Mouse (Mus musculus) small intestine, adult 2 months (tissue): ENCODE results near the gene Foxp1. TPM values are rescaled to one million over a fixed set of nuclear protein-coding genes. Genes with fewer than 3 reads are reported as not detected.

Source experiments
- H3K27ac ChIP-seq: fragments of 200-500 bp; 2 replicates; pipeline ENCODE4 v1.5.1; 2012; ENCODE audit warnings: low read depth, low read length, control low read depth, inconsistent platforms; ENCODE audit not compliant: insufficient read depth
- H3K27me3 ChIP-seq: fragments of 200-500 bp; 2 replicates; pipeline ENCODE4 v1.6.1; 2012; ENCODE audit warnings: mild to moderate bottlenecking, moderate library complexity, low read length, inconsistent platforms; ENCODE audit not compliant: control insufficient read depth, insufficient read depth
- H3K36me3 ChIP-seq: fragments of 200-500 bp; 2 replicates; pipeline ENCODE4 v1.6.1; 2012; ENCODE audit warnings: mild to moderate bottlenecking, low read length, control low read depth, inconsistent platforms; ENCODE audit not compliant: control insufficient read depth, insufficient read depth
- H3K4me1 ChIP-seq: fragments of 200-500 bp; 2 replicates; pipeline ENCODE4 v1.6.1; 2012; ENCODE audit warnings: low read length, inconsistent platforms, mixed read lengths; ENCODE audit not compliant: control insufficient read depth, insufficient read depth, insufficient read length
- H3K4me3 ChIP-seq: fragments of 200-500 bp; 2 replicates; pipeline ENCODE4 v1.5.1; 2012; ENCODE audit warnings: low read depth, mild to moderate bottlenecking, control low read depth, inconsistent platforms, low read length, moderate library complexity
- CTCF ChIP-seq: fragments of 200-500 bp; IDR thresholded peaks from 2 replicates; pipeline ENCODE4 v1.5.1; 2012; ENCODE audit warnings: low read depth, mild to moderate bottlenecking, control low read depth, inconsistent platforms, low read length, moderate library complexity, mixed read lengths; ENCODE audit not compliant: insufficient replicate concordance, insufficient read length; ENCODE audit errors: extremely low read depth
- POLR2A ChIP-seq: fragments of 200-500 bp; IDR thresholded peaks from 2 replicates; pipeline ENCODE4 v1.6.1; 2012; ENCODE audit warnings: low read depth, mild to moderate bottlenecking, control low read depth, inconsistent platforms, low read length, moderate library complexity
- whole genome bisulfite sequencing: fragments of 180-500 bp; shearing (Covaris S2); methylation state at CpG from one replicate; pipeline ENCODE4 v1.1.7; 2018; 5-methylcytosine and 5-hydroxymethylcytosine counted together
- polyA plus RNA-seq: library from polyadenylated mRNA; depleted of rRNA; stranded (reverse); fragments of >200 nt; gene quantifications from 2 replicates; pipeline ENCODE4 v1.2.3, GENCODE M21; 2012

The Foxp1 gene
- polyA plus RNA-seq, 1 experiment = 52.2 TPM

- no peaks in the 10 kb centered on the region for H3K36me3 ChIP-seq
- no peak for TF ChIP-seq POLR2A
- TF ChIP-seq CTCF = no peak
- peaks cover 1% of the 10 kb centered on the region; the same call in 1 of the 2 replicates for H3K4me1 ChIP-seq
- no peak overlapping the region for H3K4me3 ChIP-seq
- 92% methylated on average over 19 of the region's 19 CpGs for WGBS
- no peak overlapping the region for H3K27ac ChIP-seq
- no peaks in the 10 kb centered on the region for H3K27me3 ChIP-seq
These were observed 202.8 kb downstream of the Foxp1 start for GRCm38 (mm10) chr6:99319415-99320405.

GRCm38 (mm10) chr6:99314746-99315145 is 207.8 kb downstream of the Foxp1 start:
- no peaks in the 10 kb centered on the region for H3K27me3 ChIP-seq
- 56% methylated on average over 3 of the region's 3 CpGs for WGBS
- H3K36me3 ChIP-seq = no peaks in the 10 kb centered on the region
- no peak overlapping the region for H3K27ac ChIP-seq
- H3K4me1 ChIP-seq = peaks cover 2% of the 10 kb centered on the region; the same call in 1 of the 2 replicates
- TF ChIP-seq POLR2A (no peak), CTCF (no peak)
- no peak overlapping the region for H3K4me3 ChIP-seq

GRCm38 (mm10) chr6:99310529-99310928 is 212.0 kb downstream of the Foxp1 start:
- Histone ChIP-seq H3K36me3 (no peaks in the 10 kb centered on the region; the same call in 1 of the 2 replicates), H3K27me3 (no peaks in the 10 kb centered on the region), H3K4me1 (peaks cover 2% of the 10 kb centered on the region; the same call in 1 of the 2 replicates), H3K4me3 (no peak overlapping the region), H3K27ac (no peak overlapping the region)
- WGBS = 49% methylated on average over 12 of the region's 12 CpGs
- TF ChIP-seq POLR2A (no peak), CTCF (no peak)

- TF ChIP-seq POLR2A = no peak
- TF ChIP-seq CTCF = no peak
- H3K36me3 ChIP-seq = no peaks in the 10 kb centered on the region; the same call in 1 of the 2 replicates
- no peak overlapping the region for H3K4me3 ChIP-seq
- no peaks in the 10 kb centered on the region for H3K27me3 ChIP-seq
- WGBS = 50% methylated on average over 3 of the region's 3 CpGs
- peaks cover 2% of the 10 kb centered on the region; the same call in 1 of the 2 replicates for H3K4me1 ChIP-seq
- no peak overlapping the region for H3K27ac ChIP-seq
These were observed 212.4 kb downstream of the Foxp1 start for GRCm38 (mm10) chr6:99310171-99310500.

- Histone ChIP-seq H3K4me1 (peaks cover 2% of the 10 kb centered on the region; the same call in 1 of the 2 replicates), H3K4me3 (no peak overlapping the region), H3K36me3 (no peaks in the 10 kb centered on the region; the same call in 1 of the 2 replicates), H3K27ac (no peak overlapping the region), H3K27me3 (no peaks in the 10 kb centered on the region)
- TF ChIP-seq POLR2A = no peak
- TF ChIP-seq CTCF = no peak
- WGBS = 71% methylated on average over 14 of the region's 14 CpGs
These were observed 212.9 kb downstream of the Foxp1 start for GRCm38 (mm10) chr6:99309466-99310170.

GRCm38 (mm10) chr6:99305751-99306150 is 216.8 kb downstream of the Foxp1 start:
- H3K36me3 ChIP-seq = no peaks in the 10 kb centered on the region; the same call in 1 of the 2 replicates
- TF ChIP-seq CTCF (no peak), POLR2A (no peak)
- H3K4me3 ChIP-seq = no peak overlapping the region
- H3K4me1 ChIP-seq = peaks cover 6% of the 10 kb centered on the region; the same call in 1 of the 2 replicates
- WGBS = 91% methylated on average over 3 of the region's 3 CpGs
- H3K27me3 ChIP-seq = no peaks in the 10 kb centered on the region
- no peak overlapping the region for H3K27ac ChIP-seq

- TF ChIP-seq CTCF (no peak), POLR2A (no peak)
- Histone ChIP-seq H3K4me1 (peaks cover 5% of the 10 kb centered on the region; the same call in 1 of the 2 replicates), H3K27ac (no peak overlapping the region), H3K27me3 (no peaks in the 10 kb centered on the region), H3K4me3 (no peak overlapping the region), H3K36me3 (no peaks in the 10 kb centered on the region; the same call in 1 of the 2 replicates)
- 86% methylated on average over 3 of the region's 3 CpGs for WGBS
These were observed 217.3 kb downstream of the Foxp1 start for GRCm38 (mm10) chr6:99305236-99305635.
